Mouse (Mus musculus): Measurements from ENCODE around the gene Rapgef4. TPM values are rescaled to one million over a fixed set of nuclear protein-coding genes. Genes with fewer than 3 reads are reported as not detected.
A peak's percentile ranks its signal among the peaks of the same experiment; 100 is the strongest.

The Rapgef4 gene
- total and polyA plus RNA-seq, 2 experiments from 2014 or later = 5.3 to 5.5 TPM

DNA sequence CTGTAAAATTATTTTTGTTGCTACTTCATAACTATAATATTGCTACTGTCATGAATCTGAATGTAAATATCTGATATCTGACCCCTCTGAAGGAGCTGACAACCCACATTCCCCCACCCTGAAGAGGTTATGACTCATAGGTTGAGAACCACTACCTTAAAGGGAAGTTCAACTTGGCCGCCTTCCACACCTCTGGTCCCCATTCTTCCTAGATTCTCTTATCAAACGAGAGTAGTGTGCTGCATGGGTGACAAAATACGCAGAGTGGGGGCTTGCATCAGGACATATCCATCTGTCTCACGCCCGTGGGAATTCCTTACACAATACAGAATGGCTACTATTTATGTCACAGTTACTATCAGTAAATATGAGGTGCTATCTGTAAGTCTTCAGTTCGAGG, 221.2 kb downstream of the Rapgef4 start:
- ATAC-seq (ENCODE audit: insufficient read depth, low read depth) (peak; percentile 42), DNase-seq (ENCODE audit: low spot score) (peak; percentile 55)
- Histone ChIP-seq H3K36me3 (replicated peaks; ENCODE audit: control insufficient read depth, insufficient read depth, low read length) (no peaks in the 10 kb centered on the region), H3K4me2 (ENCODE audit: low read depth, low read length) (peak overlapping the region; percentile 28; the same call in 1 of the 2 replicates), H3K4me1 (ENCODE audit: control insufficient read depth, insufficient read depth) (peaks cover 38% of the 10 kb centered on the region), H3K9ac (replicated peaks; ENCODE audit: low read depth, low read length) (no peak overlapping the region), H3K9me3 (replicated peaks; ENCODE audit: control insufficient read depth, low read length) (no peaks in the 10 kb centered on the region), H3K27ac (ENCODE audit: low read depth) (peak overlapping the region; percentile 74), H3K4me3 (ENCODE audit: low read depth, low read length) (no peak overlapping the region), H3K27me3 (ENCODE audit: control insufficient read depth, insufficient read depth, low read length) (no peaks in the 10 kb centered on the region)
- WGBS = 5% methylated on average over 6 of the region's 6 CpGs
- no peak for TF ChIP-seq CTCF (IDR thresholded peaks at IDR 0.05; ENCODE audit: low read depth)
- no peak for TF ChIP-seq EP300 (IDR thresholded peaks at IDR 0.05; ENCODE audit: low read depth)

DNA sequence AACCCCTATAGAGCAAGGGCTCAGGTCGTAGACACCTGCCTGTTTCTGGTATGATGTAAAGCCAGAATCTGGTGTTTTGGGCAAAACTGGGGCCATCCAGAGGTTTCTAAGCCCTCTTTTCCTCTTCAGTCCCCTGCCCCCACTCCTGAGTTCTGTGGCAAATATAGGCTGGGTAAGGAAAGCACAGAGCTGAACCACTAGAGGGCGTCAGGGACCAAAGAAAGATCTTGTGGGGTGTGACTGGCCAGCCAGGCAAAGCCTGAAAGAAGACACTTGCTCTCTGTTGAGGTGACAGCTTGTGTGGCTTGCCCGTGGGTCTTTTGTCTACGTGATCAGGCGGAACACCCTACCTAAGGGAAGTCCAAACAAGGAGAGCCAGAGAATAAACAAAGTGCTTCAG, 222.6 kb downstream of the Rapgef4 start:
- 18% methylated on average over 5 of the region's 5 CpGs for WGBS
- Histone ChIP-seq H3K36me3 (replicated peaks; ENCODE audit: control insufficient read depth, insufficient read depth, low read length) (no peaks in the 10 kb centered on the region), H3K27me3 (ENCODE audit: control insufficient read depth, insufficient read depth, low read length) (no peaks in the 10 kb centered on the region), H3K9me3 (replicated peaks; ENCODE audit: control insufficient read depth, low read length) (no peaks in the 10 kb centered on the region), H3K27ac (ENCODE audit: low read depth) (no peak overlapping the region), H3K4me2 (ENCODE audit: low read depth, low read length) (peak overlapping the region; percentile 41), H3K4me3 (ENCODE audit: low read depth, low read length) (0 out of 2 replicates have a peak overlapping the region, but pooled peaks have one; percentile 14), H3K9ac (replicated peaks; ENCODE audit: low read depth, low read length) (0 out of 2 replicates have a peak overlapping the region, but pooled peaks have one; percentile 1), H3K4me1 (ENCODE audit: control insufficient read depth, insufficient read depth) (peaks cover 38% of the 10 kb centered on the region)
- peak; percentile 88 for ATAC-seq (ENCODE audit: insufficient read depth, low read depth)
- DNase-seq (ENCODE audit: low spot score) = peak; percentile 90
- peak; percentile 98 for TF ChIP-seq CTCF (IDR thresholded peaks at IDR 0.05; ENCODE audit: low read depth)
- TF ChIP-seq EP300 (IDR thresholded peaks at IDR 0.05; ENCODE audit: low read depth) = no peak

DNA sequence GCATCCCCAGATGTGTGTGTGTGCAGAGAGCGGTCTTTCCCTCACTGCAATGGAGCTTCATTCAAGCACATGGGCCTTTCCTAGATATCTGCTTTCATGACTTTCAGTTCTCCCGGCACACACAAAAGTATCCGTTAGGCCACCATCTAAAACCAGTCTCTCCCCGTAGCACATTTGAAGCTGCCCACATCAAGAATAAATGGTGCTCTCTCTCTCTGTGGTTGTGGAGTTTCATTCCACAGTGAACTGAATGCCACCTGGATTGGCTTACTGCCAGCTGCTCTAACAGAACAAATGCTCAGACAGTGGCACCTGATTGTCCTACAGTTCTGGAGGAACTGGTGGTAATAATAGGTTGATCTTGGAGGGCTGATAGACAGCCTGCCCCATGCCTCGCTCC, 224.8 kb downstream of the Rapgef4 start:
- Histone ChIP-seq H3K27me3 (ENCODE audit: control insufficient read depth, insufficient read depth, low read length) (no peaks in the 10 kb centered on the region), H3K4me2 (ENCODE audit: low read depth, low read length) (no peak overlapping the region), H3K9ac (replicated peaks; ENCODE audit: low read depth, low read length) (no peak overlapping the region), H3K4me3 (ENCODE audit: low read depth, low read length) (no peak overlapping the region), H3K27ac (ENCODE audit: low read depth) (no peak overlapping the region), H3K36me3 (replicated peaks; ENCODE audit: control insufficient read depth, insufficient read depth, low read length) (no peaks in the 10 kb centered on the region), H3K4me1 (ENCODE audit: control insufficient read depth, insufficient read depth) (peaks cover 29% of the 10 kb centered on the region), H3K9me3 (replicated peaks; ENCODE audit: control insufficient read depth, low read length) (no peaks in the 10 kb centered on the region)
- TF ChIP-seq EP300 (IDR thresholded peaks at IDR 0.05; ENCODE audit: low read depth) (no peak), CTCF (IDR thresholded peaks at IDR 0.05; ENCODE audit: low read depth) (no peak)
- 73% methylated on average over 5 of the region's 5 CpGs for WGBS
- ATAC-seq (ENCODE audit: insufficient read depth, low read depth) (no peak), DNase-seq (ENCODE audit: low spot score) (no peak)

DNA sequence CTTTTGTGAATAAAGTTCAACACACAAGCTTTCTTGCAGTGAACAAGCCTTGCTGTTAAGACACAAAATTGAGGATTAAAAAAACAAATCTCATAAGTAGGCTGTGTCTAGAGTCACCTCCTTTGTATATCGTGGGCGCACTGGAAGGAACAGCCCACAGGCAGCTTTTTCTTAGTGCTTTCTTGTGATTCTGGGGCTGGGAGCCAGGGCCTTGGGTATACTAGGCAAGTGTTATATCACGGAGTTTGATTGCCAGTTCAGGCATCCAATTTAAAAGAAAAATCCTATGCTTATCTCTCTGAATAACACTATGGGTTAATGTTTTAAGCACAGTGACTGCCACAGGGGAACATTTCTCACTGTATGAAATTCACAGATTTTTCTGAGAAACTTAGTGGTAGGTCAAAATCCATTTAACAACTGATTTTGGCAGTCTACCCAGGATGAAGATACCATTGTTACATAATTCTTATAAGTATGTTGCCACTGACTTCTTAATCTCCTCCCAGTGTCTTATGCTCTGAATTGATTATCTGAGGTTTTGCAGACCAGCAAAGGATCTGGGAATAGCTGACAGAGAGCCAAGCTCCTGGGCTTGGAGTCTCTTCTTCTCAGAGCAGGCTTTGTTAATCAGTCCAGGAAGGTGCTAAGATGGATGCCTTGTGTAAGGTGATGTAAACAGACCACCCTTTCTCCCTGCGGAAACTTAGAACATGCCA, 225.6 kb downstream of the Rapgef4 start:
- Histone ChIP-seq H3K4me2 (ENCODE audit: low read depth, low read length) (no peak overlapping the region), H3K36me3 (replicated peaks; ENCODE audit: control insufficient read depth, insufficient read depth, low read length) (no peaks in the 10 kb centered on the region), H3K4me1 (ENCODE audit: control insufficient read depth, insufficient read depth) (peaks cover 21% of the 10 kb centered on the region), H3K9me3 (replicated peaks; ENCODE audit: control insufficient read depth, low read length) (no peaks in the 10 kb centered on the region), H3K27me3 (ENCODE audit: control insufficient read depth, insufficient read depth, low read length) (no peaks in the 10 kb centered on the region), H3K9ac (replicated peaks; ENCODE audit: low read depth, low read length) (no peak overlapping the region), H3K27ac (ENCODE audit: low read depth) (no peak overlapping the region), H3K4me3 (ENCODE audit: low read depth, low read length) (no peak overlapping the region)
- ATAC-seq (ENCODE audit: insufficient read depth, low read depth) = no peak
- 81% methylated on average over 4 of the region's 4 CpGs for WGBS
- no peak for DNase-seq (ENCODE audit: low spot score)
- TF ChIP-seq EP300 (IDR thresholded peaks at IDR 0.05; ENCODE audit: low read depth) (no peak), CTCF (IDR thresholded peaks at IDR 0.05; ENCODE audit: low read depth) (no peak)

DNA sequence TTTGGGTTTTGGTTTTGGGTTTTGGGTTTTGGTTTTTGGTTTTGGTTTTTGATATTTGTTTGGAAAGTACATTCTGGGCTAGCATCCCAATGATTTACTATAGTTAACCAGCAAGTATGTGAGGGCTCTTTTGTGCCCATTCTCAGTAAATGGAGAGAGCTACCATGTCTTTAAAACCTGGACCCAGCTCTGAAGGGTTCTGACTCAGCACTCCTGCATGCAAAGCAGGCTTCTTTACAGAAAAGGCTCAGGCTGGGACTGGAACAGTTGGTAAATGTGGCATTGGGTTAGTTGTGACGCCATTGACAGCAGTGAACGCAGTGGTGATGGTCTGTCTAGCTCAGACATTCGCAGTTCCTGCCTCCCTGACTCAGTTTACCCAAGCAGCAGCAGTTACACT, 236.3 kb downstream of the Rapgef4 start:
- Histone ChIP-seq H3K4me2 (ENCODE audit: low read depth, low read length) (no peak overlapping the region), H3K4me1 (ENCODE audit: control insufficient read depth, insufficient read depth) (0 out of 2 replicates have a peak, but pooled peaks cover 4% of the 10 kb centered on the region), H3K27ac (ENCODE audit: low read depth) (no peak overlapping the region), H3K4me3 (ENCODE audit: low read depth, low read length) (no peak overlapping the region), H3K27me3 (ENCODE audit: control insufficient read depth, insufficient read depth, low read length) (no peaks in the 10 kb centered on the region), H3K36me3 (replicated peaks; ENCODE audit: control insufficient read depth, insufficient read depth, low read length) (no peaks in the 10 kb centered on the region), H3K9me3 (replicated peaks; ENCODE audit: control insufficient read depth, low read length) (no peaks in the 10 kb centered on the region), H3K9ac (replicated peaks; ENCODE audit: low read depth, low read length) (no peak overlapping the region)
- DNase-seq (ENCODE audit: low spot score) = no peak
- no peak for TF ChIP-seq EP300 (IDR thresholded peaks at IDR 0.05; ENCODE audit: low read depth)
- no peak for TF ChIP-seq CTCF (IDR thresholded peaks at IDR 0.05; ENCODE audit: low read depth)
- ATAC-seq (ENCODE audit: insufficient read depth, low read depth) = no peak
- 82% methylated on average over 3 of the region's 3 CpGs for WGBS
